Mouse (Mus musculus): Measurements from ENCODE around the gene Zfp882. TPM values are rescaled to one million over a fixed set of nuclear protein-coding genes. Genes with fewer than 3 reads are reported as not detected.
"Not testable (repeated sequence)": the region's sequence is repeated elsewhere in the genome, so short reads cannot be mapped to it uniquely, and the experiment has no call there.

The Zfp882 gene
- total and polyA plus RNA-seq, 3 experiments = 0.55 to 3.5 (median 3.1) TPM

GRCm38 (mm10) chr8:71951436-71952161, 43.2 kb downstream of the Zfp882 start:
- DNase-seq = peak; percentile 9 to 28
- Histone ChIP-seq H3K4me1 (ENCODE audit: control insufficient read depth, insufficient read depth, low read length) (0 out of 2 replicates have a peak, but pooled peaks cover 1% of the 10 kb centered on the region), H3K27ac (no peak overlapping the region; the same call in 1 of the 2 replicates), H3K36me3 (ENCODE audit: control insufficient read depth, insufficient read depth, low read length) (peaks cover 2% of the 10 kb centered on the region; the same call in 1 of the 2 replicates), H3K9ac (ENCODE audit: low read depth, low read length) (no peak overlapping the region), H3K27me3 (ENCODE audit: control insufficient read depth, insufficient read depth, low read length) (no peaks in the 10 kb centered on the region), H3K79me2 (replicated peaks; ENCODE audit: control insufficient read depth, insufficient read depth, low read length) (no peaks in the 10 kb centered on the region), H3K4me3 (peak overlapping the region; percentile 91)
- WGBS = 20% methylated on average over 14 of the region's 14 CpGs
- intact Hi-C loops (cut with DNase I) = loop anchor here (1.0 to 5.0 kb wide), 3 partner anchors 29 to 64 kb away; partner anchors contain the start of genes Zfp617 and Zfp882
- no peak for TF ChIP-seq EP300 (IDR thresholded peaks at IDR 0.05; ENCODE audit: insufficient read depth, low read depth, low read length)
- TF ChIP-seq CTCF (IDR thresholded peaks at IDR 0.05) = no peak
- TF ChIP-seq POLR2A (IDR thresholded peaks at IDR 0.05; ENCODE audit: insufficient read depth, low read depth, low read length) = no peak

GRCm38 (mm10) chr8:71952489-71952888, 44.1 kb downstream of the Zfp882 start:
- H3K27me3 ChIP-seq (ENCODE audit: control insufficient read depth, insufficient read depth, low read length) = no peaks in the 10 kb centered on the region
- 0 out of 2 replicates have a peak, but pooled peaks cover 1% of the 10 kb centered on the region for H3K4me1 ChIP-seq (ENCODE audit: control insufficient read depth, insufficient read depth, low read length)
- no peaks in the 10 kb centered on the region for H3K79me2 ChIP-seq (replicated peaks; ENCODE audit: control insufficient read depth, insufficient read depth, low read length)
- TF ChIP-seq POLR2A (IDR thresholded peaks at IDR 0.05; ENCODE audit: insufficient read depth, low read depth, low read length) (no peak), CTCF (IDR thresholded peaks at IDR 0.05) (no peak), EP300 (IDR thresholded peaks at IDR 0.05; ENCODE audit: insufficient read depth, low read depth, low read length) (no peak)
- no peak overlapping the region for H3K9ac ChIP-seq (ENCODE audit: low read depth, low read length)
- H3K4me3 ChIP-seq = no peak overlapping the region
- intact Hi-C loops (cut with DNase I) = loop anchor here (5.0 kb wide), 2 partner anchors 45 to 65 kb away; partner anchors contain the start of genes Zfp617 and Zfp882
- peaks cover 2% of the 10 kb centered on the region; the same call in 1 of the 2 replicates for H3K36me3 ChIP-seq (ENCODE audit: control insufficient read depth, insufficient read depth, low read length)
- H3K27ac ChIP-seq = no peak overlapping the region
- no peak for DNase-seq
- WGBS = 97% methylated on average over 1 of the region's 1 CpGs

GRCm38 (mm10) chr8:71952961-71953700, 44.7 kb downstream of the Zfp882 start:
- not testable (repeated sequence) for H3K27ac ChIP-seq; DNase-seq; H3K9ac ChIP-seq (ENCODE audit: low read depth, low read length); H3K27me3 ChIP-seq (ENCODE audit: control insufficient read depth, insufficient read depth, low read length); H3K79me2 ChIP-seq (replicated peaks; ENCODE audit: control insufficient read depth, insufficient read depth, low read length); H3K4me1 ChIP-seq (ENCODE audit: control insufficient read depth, insufficient read depth, low read length); H3K36me3 ChIP-seq (ENCODE audit: control insufficient read depth, insufficient read depth, low read length); H3K4me3 ChIP-seq
- 94% methylated on average over 16 of the region's 16 CpGs for WGBS
- intact Hi-C loops (cut with DNase I) = loop anchor here (5.0 kb wide), 2 partner anchors 46 to 66 kb away; partner anchors contain the start of genes Zfp617 and Zfp882

GRCm38 (mm10) chr8:71954666-71955065, 46.3 kb downstream of the Zfp882 start:
- 0 out of 2 replicates have a peak, but pooled peaks cover 1% of the 10 kb centered on the region for H3K4me1 ChIP-seq (ENCODE audit: control insufficient read depth, insufficient read depth, low read length)
- no peak for TF ChIP-seq POLR2A (IDR thresholded peaks at IDR 0.05; ENCODE audit: insufficient read depth, low read depth, low read length)
- no peak for TF ChIP-seq CTCF (IDR thresholded peaks at IDR 0.05)
- no peak for TF ChIP-seq EP300 (IDR thresholded peaks at IDR 0.05; ENCODE audit: insufficient read depth, low read depth, low read length)
- DNase-seq = no peak
- H3K9ac ChIP-seq (ENCODE audit: low read depth, low read length) = no peak overlapping the region
- H3K36me3 ChIP-seq (ENCODE audit: control insufficient read depth, insufficient read depth, low read length) = peaks cover 2% of the 10 kb centered on the region; the same call in 1 of the 2 replicates
- no peaks in the 10 kb centered on the region; the same call in 1 of the 2 replicates for H3K79me2 ChIP-seq (replicated peaks; ENCODE audit: control insufficient read depth, insufficient read depth, low read length)
- H3K27ac ChIP-seq = no peak overlapping the region
- intact Hi-C loops (cut with DNase I) = loop anchor here (5.0 kb wide), 2 partner anchors 47 to 67 kb away; partner anchors contain the start of genes Zfp617 and Zfp882
- no peaks in the 10 kb centered on the region for H3K27me3 ChIP-seq (ENCODE audit: control insufficient read depth, insufficient read depth, low read length)
- no peak overlapping the region for H3K4me3 ChIP-seq
- WGBS = 98% methylated on average over 9 of the region's 9 CpGs

- no peak overlapping the region for H3K4me3 ChIP-seq
- no peaks in the 10 kb centered on the region for H3K27me3 ChIP-seq (ENCODE audit: control insufficient read depth, insufficient read depth, low read length)
- H3K27ac ChIP-seq = no peak overlapping the region
- TF ChIP-seq EP300 (IDR thresholded peaks at IDR 0.05; ENCODE audit: insufficient read depth, low read depth, low read length) (no peak), POLR2A (IDR thresholded peaks at IDR 0.05; ENCODE audit: insufficient read depth, low read depth, low read length) (no peak), CTCF (IDR thresholded peaks at IDR 0.05) (no peak)
- peaks cover 5% of the 10 kb centered on the region for H3K79me2 ChIP-seq (replicated peaks; ENCODE audit: control insufficient read depth, insufficient read depth, low read length)
- H3K9ac ChIP-seq (ENCODE audit: low read depth, low read length) = no peak overlapping the region
- intact Hi-C loops (cut with DNase I) = no loop called here
- no peak for DNase-seq
- H3K36me3 ChIP-seq (ENCODE audit: control insufficient read depth, insufficient read depth, low read length) = peaks cover 2% of the 10 kb centered on the region; the same call in 1 of the 2 replicates
- no peaks in the 10 kb centered on the region for H3K4me1 ChIP-seq (ENCODE audit: control insufficient read depth, insufficient read depth, low read length)
Measured at GRCm38 (mm10) chr8:71960483-71960882, 52.1 kb downstream of the Zfp882 start.
